Mouse (Mus musculus): ENCODE data around the gene Gm12184. TPM values are rescaled to one million over a fixed set of nuclear protein-coding genes. Genes with fewer than 3 reads are reported as not detected.
"Not testable (repeated sequence)": the region's sequence is repeated elsewhere in the genome, so short reads cannot be mapped to it uniquely, and the experiment has no call there.

Gm12184 gene
- polyA plus RNA-seq, 1 experiment from 2014 or later = 2.6 TPM

- Histone ChIP-seq H3K4me3 (ENCODE audit: low read length) (no peak overlapping the region), H3K9ac (ENCODE audit: low read length) (no peak overlapping the region), H3K4me2 (ENCODE audit: low read depth, low read length) (no peak overlapping the region), H3K27ac (ENCODE audit: low read length) (no peak overlapping the region), H3K9me3 (ENCODE audit: control insufficient read depth, low read length) (0 out of 2 replicates have a peak, but pooled peaks cover 2% of the 10 kb centered on the region), H3K27me3 (ENCODE audit: control insufficient read depth, insufficient read depth, low read depth, low read length) (no peaks in the 10 kb centered on the region), H3K4me1 (replicated peaks; ENCODE audit: control insufficient read depth, insufficient read depth, low read length) (peaks cover 11% of the 10 kb centered on the region), H3K36me3 (ENCODE audit: control insufficient read depth, insufficient read depth, low read length) (no peaks in the 10 kb centered on the region)
- no peak for ATAC-seq (ENCODE audit: low read depth)
- WGBS = 73% methylated on average over 4 of the region's 4 CpGs
These were observed 25.0 kb upstream of the Gm12184 start for GRCm38 (mm10) chr11:48851270-48851995.

- Histone ChIP-seq H3K27me3 (ENCODE audit: control insufficient read depth, insufficient read depth, low read depth, low read length) (no peaks in the 10 kb centered on the region), H3K36me3 (ENCODE audit: control insufficient read depth, insufficient read depth, low read length) (no peaks in the 10 kb centered on the region), H3K4me2 (ENCODE audit: low read depth, low read length) (no peak overlapping the region), H3K27ac (ENCODE audit: low read length) (no peak overlapping the region), H3K4me1 (replicated peaks; ENCODE audit: control insufficient read depth, insufficient read depth, low read length) (peaks cover 11% of the 10 kb centered on the region), H3K9me3 (ENCODE audit: control insufficient read depth, low read length) (0 out of 2 replicates have a peak, but pooled peaks cover 2% of the 10 kb centered on the region), H3K9ac (ENCODE audit: low read length) (no peak overlapping the region), H3K4me3 (ENCODE audit: low read length) (no peak overlapping the region)
- 13% methylated on average over 2 of the region's 2 CpGs for WGBS
- no peak for ATAC-seq (ENCODE audit: low read depth)
These were observed 23.8 kb upstream of the Gm12184 start for GRCm38 (mm10) chr11:48850240-48850639.

- Histone ChIP-seq H3K9me3 (ENCODE audit: control insufficient read depth, low read length) (0 out of 2 replicates have a peak, but pooled peaks cover 2% of the 10 kb centered on the region), H3K4me1 (replicated peaks; ENCODE audit: control insufficient read depth, insufficient read depth, low read length) (no peaks in the 10 kb centered on the region), H3K4me3 (ENCODE audit: low read length) (no peak overlapping the region), H3K36me3 (ENCODE audit: control insufficient read depth, insufficient read depth, low read length) (no peaks in the 10 kb centered on the region), H3K4me2 (ENCODE audit: low read depth, low read length) (no peak overlapping the region), H3K27me3 (ENCODE audit: control insufficient read depth, insufficient read depth, low read depth, low read length) (no peaks in the 10 kb centered on the region), H3K27ac (ENCODE audit: low read length) (no peak overlapping the region), H3K9ac (ENCODE audit: low read length) (no peak overlapping the region)
- no peak for ATAC-seq (ENCODE audit: low read depth)
- 57% methylated on average over 5 of the region's 5 CpGs for WGBS
These were observed 20.4 kb upstream of the Gm12184 start for GRCm38 (mm10) chr11:48846881-48847280.

- not testable (repeated sequence) for H3K9ac ChIP-seq (ENCODE audit: low read length); H3K36me3 ChIP-seq (ENCODE audit: control insufficient read depth, insufficient read depth, low read length); H3K4me2 ChIP-seq (ENCODE audit: low read depth, low read length); H3K27me3 ChIP-seq (ENCODE audit: control insufficient read depth, insufficient read depth, low read depth, low read length); H3K27ac ChIP-seq (ENCODE audit: low read length); H3K4me1 ChIP-seq (replicated peaks; ENCODE audit: control insufficient read depth, insufficient read depth, low read length); ATAC-seq (ENCODE audit: low read depth); H3K9me3 ChIP-seq (ENCODE audit: control insufficient read depth, low read length); H3K4me3 ChIP-seq (ENCODE audit: low read length)
- 72% methylated on average over 2 of the region's 2 CpGs for WGBS
These were observed 19.9 kb upstream of the Gm12184 start for GRCm38 (mm10) chr11:48846362-48846761.

GRCm38 (mm10) chr11:48845244-48845815 lies 18.9 kb upstream of the Gm12184 start:
- H3K4me3 ChIP-seq (ENCODE audit: low read length) = no peak overlapping the region
- H3K27me3 ChIP-seq (ENCODE audit: control insufficient read depth, insufficient read depth, low read depth, low read length) = no peaks in the 10 kb centered on the region
- ATAC-seq (ENCODE audit: low read depth) = no peak
- H3K9me3 ChIP-seq (ENCODE audit: control insufficient read depth, low read length) = no peaks in the 10 kb centered on the region
- no peak overlapping the region for H3K27ac ChIP-seq (ENCODE audit: low read length)
- H3K36me3 ChIP-seq (ENCODE audit: control insufficient read depth, insufficient read depth, low read length) = no peaks in the 10 kb centered on the region
- H3K9ac ChIP-seq (ENCODE audit: low read length) = no peak overlapping the region
- no peak overlapping the region for H3K4me2 ChIP-seq (ENCODE audit: low read depth, low read length)
- 19% methylated on average over 13 of the region's 13 CpGs for WGBS
- no peaks in the 10 kb centered on the region for H3K4me1 ChIP-seq (replicated peaks; ENCODE audit: control insufficient read depth, insufficient read depth, low read length)

- H3K27me3 ChIP-seq (ENCODE audit: control insufficient read depth, insufficient read depth, low read depth, low read length) = no peaks in the 10 kb centered on the region
- no peak overlapping the region for H3K4me3 ChIP-seq (ENCODE audit: low read length)
- H3K9me3 ChIP-seq (ENCODE audit: control insufficient read depth, low read length) = no peaks in the 10 kb centered on the region
- H3K4me2 ChIP-seq (ENCODE audit: low read depth, low read length) = no peak overlapping the region
- H3K36me3 ChIP-seq (ENCODE audit: control insufficient read depth, insufficient read depth, low read length) = no peaks in the 10 kb centered on the region
- no peak overlapping the region for H3K9ac ChIP-seq (ENCODE audit: low read length)
- no peak overlapping the region for H3K27ac ChIP-seq (ENCODE audit: low read length)
- H3K4me1 ChIP-seq (replicated peaks; ENCODE audit: control insufficient read depth, insufficient read depth, low read length) = no peaks in the 10 kb centered on the region
- 49% methylated on average over 6 of the region's 6 CpGs for whole genome bisulfite sequencing
- no peak for ATAC-seq (ENCODE audit: low read depth)
These were observed 17.9 kb upstream of the Gm12184 start for GRCm38 (mm10) chr11:48844309-48844708.

GRCm38 (mm10) chr11:48843202-48843601 lies 16.7 kb upstream of the Gm12184 start:
- ATAC-seq (ENCODE audit: low read depth) = no peak
- no peaks in the 10 kb centered on the region for H3K9me3 ChIP-seq (ENCODE audit: control insufficient read depth, low read length)
- no peak overlapping the region for H3K27ac ChIP-seq (ENCODE audit: low read length)
- H3K4me1 ChIP-seq (replicated peaks; ENCODE audit: control insufficient read depth, insufficient read depth, low read length) = peaks cover 5% of the 10 kb centered on the region
- 58% methylated on average over 11 of the region's 11 CpGs for WGBS
- H3K4me3 ChIP-seq (ENCODE audit: low read length) = no peak overlapping the region
- no peak overlapping the region for H3K9ac ChIP-seq (ENCODE audit: low read length)
- no peak overlapping the region for H3K4me2 ChIP-seq (ENCODE audit: low read depth, low read length)
- H3K27me3 ChIP-seq (ENCODE audit: control insufficient read depth, insufficient read depth, low read depth, low read length) = no peaks in the 10 kb centered on the region
- H3K36me3 ChIP-seq (ENCODE audit: control insufficient read depth, insufficient read depth, low read length) = no peaks in the 10 kb centered on the region

- H3K27ac ChIP-seq (ENCODE audit: low read length) = no peak overlapping the region
- no peaks in the 10 kb centered on the region for H3K36me3 ChIP-seq (ENCODE audit: control insufficient read depth, insufficient read depth, low read length)
- no peak overlapping the region for H3K4me3 ChIP-seq (ENCODE audit: low read length)
- ATAC-seq (ENCODE audit: low read depth) = no peak
- no peak overlapping the region for H3K9ac ChIP-seq (ENCODE audit: low read length)
- no peak overlapping the region for H3K4me2 ChIP-seq (ENCODE audit: low read depth, low read length)
- WGBS = 66% methylated on average over 4 of the region's 4 CpGs
- no peaks in the 10 kb centered on the region for H3K9me3 ChIP-seq (ENCODE audit: control insufficient read depth, low read length)
- H3K27me3 ChIP-seq (ENCODE audit: control insufficient read depth, insufficient read depth, low read depth, low read length) = no peaks in the 10 kb centered on the region
- H3K4me1 ChIP-seq (replicated peaks; ENCODE audit: control insufficient read depth, insufficient read depth, low read length) = peaks cover 6% of the 10 kb centered on the region
These were observed 15.9 kb upstream of the Gm12184 start for GRCm38 (mm10) chr11:48842378-48842792.

- WGBS = 71% methylated on average over 5 of the region's 5 CpGs
- no peaks in the 10 kb centered on the region for H3K27me3 ChIP-seq (ENCODE audit: control insufficient read depth, insufficient read depth, low read depth, low read length)
- no peak overlapping the region for H3K4me2 ChIP-seq (ENCODE audit: low read depth, low read length)
- H3K36me3 ChIP-seq (ENCODE audit: control insufficient read depth, insufficient read depth, low read length) = no peaks in the 10 kb centered on the region
- no peak for ATAC-seq (ENCODE audit: low read depth)
- no peak overlapping the region for H3K9ac ChIP-seq (ENCODE audit: low read length)
- peaks cover 8% of the 10 kb centered on the region for H3K4me1 ChIP-seq (replicated peaks; ENCODE audit: control insufficient read depth, insufficient read depth, low read length)
- H3K9me3 ChIP-seq (ENCODE audit: control insufficient read depth, low read length) = no peaks in the 10 kb centered on the region
- no peak overlapping the region for H3K27ac ChIP-seq (ENCODE audit: low read length)
- H3K4me3 ChIP-seq (ENCODE audit: low read length) = no peak overlapping the region
These were observed 14.8 kb upstream of the Gm12184 start for GRCm38 (mm10) chr11:48841213-48841612.

All from lung, embryonic 16.5 days (tissue).